Mouse (Mus musculus) E14TG2a.4 (cell line): ENCODE measurements around the gene Gm15155.

Experiments
- CTCF ChIP-seq: conservative IDR thresholded peaks from 2 replicates; pipeline ENCODE4 v1.5.1; 2014; ENCODE audit warnings: low read length
- NANOG ChIP-seq: IDR thresholded peaks from 2 replicates; pipeline ENCODE4 v1.6.1; 2014; ENCODE audit warnings: borderline replicate concordance, low read length, mixed read lengths

DNA sequence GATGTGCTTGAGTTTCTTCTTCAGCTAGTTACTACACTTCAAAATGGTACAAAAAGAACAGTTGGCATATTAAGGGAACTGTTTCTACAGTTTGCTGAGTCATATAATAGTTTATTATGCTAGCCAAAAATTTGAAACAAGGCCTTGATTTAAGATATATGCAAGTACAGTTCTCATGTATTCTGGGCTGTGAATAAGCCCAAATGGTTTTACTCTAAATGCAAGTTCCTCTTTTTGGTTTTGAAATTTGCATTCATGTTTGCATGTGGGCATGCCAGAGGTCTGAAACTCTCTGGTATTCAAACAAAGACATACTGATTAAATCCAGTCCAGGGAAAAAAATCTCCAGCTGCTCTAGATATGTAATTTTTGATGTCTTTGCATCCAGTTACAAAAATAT is 277.2 kb downstream of the Gm15155 start:
- TF ChIP-seq CTCF (no peak), NANOG (no peak)
